Mouse (Mus musculus) neural tube, embryonic 14.5 days (tissue): ENCODE results near the gene Cmip. TPM values are rescaled to one million over a fixed set of nuclear protein-coding genes. Genes with fewer than 3 reads are reported as not detected.
A peak's percentile ranks its signal among the peaks of the same experiment; 100 is the strongest.
"Not testable (repeated sequence)": the region's sequence is repeated elsewhere in the genome, so short reads cannot be mapped to it uniquely, and the experiment has no call there.

Source experiments
- ATAC-seq: fragments of 200-750 bp; cut with Nextera tagmentation; 2 replicates; pipeline ENCODE4 v1.8.0; 2017; ENCODE audit warnings: low read depth, mild to moderate bottlenecking, moderate TSS enrichment, moderate library complexity
- H3K27ac ChIP-seq: fragments of 300-500 bp; sonication (generic); 2 replicates; pipeline ENCODE4 v1.5.1; 2014; ENCODE audit warnings: low read depth, mild to moderate bottlenecking, control low read depth, low read length, moderate library complexity, mixed read lengths
- H3K27me3 ChIP-seq: fragments of 300-500 bp; sonication (generic); 2 replicates; pipeline ENCODE4 v1.6.1; 2014; ENCODE audit warnings: low read length; ENCODE audit not compliant: control insufficient read depth, insufficient read depth
- H3K36me3 ChIP-seq: fragments of 300-500 bp; sonication (generic); 2 replicates; pipeline ENCODE4 v1.6.1; 2014; ENCODE audit warnings: low read length, mixed read lengths; ENCODE audit not compliant: control insufficient read depth, insufficient read depth
- H3K4me1 ChIP-seq: fragments of 300-500 bp; sonication (generic); 2 replicates; pipeline ENCODE4 v1.6.1; 2014; ENCODE audit warnings: low read length; ENCODE audit not compliant: control insufficient read depth, insufficient read depth
- H3K4me2 ChIP-seq: fragments of 300-500 bp; sonication (generic); 2 replicates; pipeline ENCODE4 v1.6.1; 2014; ENCODE audit warnings: mild to moderate bottlenecking, low read depth, low read length, control low read depth
- H3K4me3 ChIP-seq: fragments of 300-500 bp; sonication (generic); 2 replicates; pipeline ENCODE4 v1.5.1; 2014; ENCODE audit warnings: low read depth, low read length, control low read depth, mixed read lengths
- H3K9ac ChIP-seq: fragments of 300-500 bp; sonication (generic); replicated peaks from 2 replicates; pipeline ENCODE4 v1.6.1; 2014; ENCODE audit warnings: low read depth, mild to moderate bottlenecking, control low read depth, low read length, mixed read lengths
- H3K9me3 ChIP-seq: fragments of 300-500 bp; sonication (generic); 2 replicates; pipeline ENCODE4 v1.6.1; 2016; ENCODE audit warnings: low read length; ENCODE audit not compliant: control insufficient read depth
- WGBS: fragments of 180-500 bp; shearing (Covaris S2); extraction: QIAGEN DNeasy Blood & Tissue Kit; methylation state at CpG from one replicate; pipeline ENCODE4 v1.1.7; 2014; 5-methylcytosine and 5-hydroxymethylcytosine counted together
- polyA plus RNA-seq: library from polyadenylated mRNA; unstranded; fragments of >200 nt; fragmentation: Nextera tagmentation; extraction: Ambion mirVana; gene quantifications from 2 replicates; pipeline ENCODE4 v1.2.1, GENCODE M21; 2014

The Cmip gene
- polyA plus RNA-seq, 1 experiment from 2014 or later, result 135 TPM

GRCm38 (mm10) chr8:117410901-117411300 lies 154.0 kb downstream of the Cmip start:
- no peak overlapping the region for H3K4me3 ChIP-seq
- H3K27me3 ChIP-seq, result no peaks in the 10 kb centered on the region
- no peaks in the 10 kb centered on the region; the same call in 1 of the 2 replicates for H3K4me1 ChIP-seq
- no peaks in the 10 kb centered on the region for H3K9me3 ChIP-seq
- 84% methylated on average over 10 of the region's 10 CpGs for WGBS
- no peak for ATAC-seq
- H3K4me2 ChIP-seq, result no peak overlapping the region
- H3K9ac ChIP-seq, result no peak overlapping the region
- no peak overlapping the region for H3K27ac ChIP-seq
- no peaks in the 10 kb centered on the region for H3K36me3 ChIP-seq

GRCm38 (mm10) chr8:117412232-117412631 lies 155.4 kb downstream of the Cmip start:
- 82% methylated on average over 10 of the region's 10 CpGs for WGBS
- no peak overlapping the region for H3K9ac ChIP-seq
- no peak overlapping the region for H3K4me3 ChIP-seq
- no peaks in the 10 kb centered on the region for H3K27me3 ChIP-seq
- no peaks in the 10 kb centered on the region for H3K9me3 ChIP-seq
- no peak overlapping the region for H3K27ac ChIP-seq
- no peaks in the 10 kb centered on the region; the same call in 1 of the 2 replicates for H3K4me1 ChIP-seq
- no peak overlapping the region for H3K4me2 ChIP-seq
- no peak for ATAC-seq
- H3K36me3 ChIP-seq, result 0 out of 2 replicates have a peak, but pooled peaks cover 3% of the 10 kb centered on the region

GRCm38 (mm10) chr8:117417830-117418229 lies 161.0 kb downstream of the Cmip start:
- Histone ChIP-seq H3K4me2 (no peak overlapping the region), H3K9me3 (no peaks in the 10 kb centered on the region), H3K27me3 (no peaks in the 10 kb centered on the region), H3K9ac (no peak overlapping the region), H3K4me1 (0 out of 2 replicates have a peak, but pooled peaks cover 1% of the 10 kb centered on the region), H3K36me3 (0 out of 2 replicates have a peak, but pooled peaks cover 4% of the 10 kb centered on the region), H3K4me3 (no peak overlapping the region), H3K27ac (no peak overlapping the region)
- no peak for ATAC-seq
- 94% methylated on average over 9 of the region's 9 CpGs for WGBS

GRCm38 (mm10) chr8:117420841-117421534 lies 164.1 kb downstream of the Cmip start:
- Histone ChIP-seq H3K9ac (no peak overlapping the region), H3K36me3 (0 out of 2 replicates have a peak, but pooled peaks cover 4% of the 10 kb centered on the region), H3K9me3 (no peaks in the 10 kb centered on the region), H3K27ac (no peak overlapping the region), H3K27me3 (no peaks in the 10 kb centered on the region), H3K4me2 (no peak overlapping the region), H3K4me3 (no peak overlapping the region), H3K4me1 (0 out of 2 replicates have a peak, but pooled peaks cover 5% of the 10 kb centered on the region)
- ATAC-seq, result no peak
- WGBS, result 83% methylated on average over 17 of the region's 17 CpGs

- H3K27ac ChIP-seq, result no peak overlapping the region
- no peaks in the 10 kb centered on the region for H3K9me3 ChIP-seq
- H3K36me3 ChIP-seq, result 0 out of 2 replicates have a peak, but pooled peaks cover 4% of the 10 kb centered on the region
- no peak overlapping the region for H3K4me2 ChIP-seq
- H3K27me3 ChIP-seq, result no peaks in the 10 kb centered on the region
- no peak overlapping the region for H3K4me3 ChIP-seq
- H3K9ac ChIP-seq, result no peak overlapping the region
- H3K4me1 ChIP-seq, result 0 out of 2 replicates have a peak, but pooled peaks cover 5% of the 10 kb centered on the region
- WGBS, result 85% methylated on average over 5 of the region's 5 CpGs
- ATAC-seq, result no peak
Measured at GRCm38 (mm10) chr8:117421838-117422237, 165.0 kb downstream of the Cmip start.

- Histone ChIP-seq H3K4me2 (no peak overlapping the region), H3K9me3 (no peaks in the 10 kb centered on the region), H3K4me3 (no peak overlapping the region), H3K36me3 (0 out of 2 replicates have a peak, but pooled peaks cover under 1% of the 10 kb centered on the region), H3K27ac (0 out of 2 replicates have a peak overlapping the region, but pooled peaks have one; percentile 7), H3K4me1 (0 out of 2 replicates have a peak, but pooled peaks cover 5% of the 10 kb centered on the region), H3K9ac (no peak overlapping the region), H3K27me3 (no peaks in the 10 kb centered on the region)
- 78% methylated on average over 6 of the region's 6 CpGs for WGBS
- ATAC-seq, result no peak
Measured at GRCm38 (mm10) chr8:117422343-117422742, 165.5 kb downstream of the Cmip start.

- peak overlapping the region; percentile 44 for H3K27ac ChIP-seq
- no peak overlapping the region for H3K4me2 ChIP-seq
- no peak overlapping the region for H3K4me3 ChIP-seq
- WGBS, result 70% methylated on average over 4 of the region's 4 CpGs
- H3K9me3 ChIP-seq, result no peaks in the 10 kb centered on the region
- H3K9ac ChIP-seq, result no peak overlapping the region
- peaks cover 4% of the 10 kb centered on the region; the same call in 1 of the 2 replicates for H3K36me3 ChIP-seq
- no peaks in the 10 kb centered on the region for H3K27me3 ChIP-seq
- ATAC-seq, result peak; percentile 32; the same call in 1 of the 2 replicates
- 0 out of 2 replicates have a peak, but pooled peaks cover 5% of the 10 kb centered on the region for H3K4me1 ChIP-seq
Measured at GRCm38 (mm10) chr8:117423029-117423428, 166.2 kb downstream of the Cmip start.

GRCm38 (mm10) chr8:117427816-117428215 lies 171.0 kb downstream of the Cmip start:
- H3K4me3 ChIP-seq, H3K9ac ChIP-seq, H3K27ac ChIP-seq, H3K4me1 ChIP-seq, H3K9me3 ChIP-seq, H3K4me2 ChIP-seq, ATAC-seq, H3K27me3 ChIP-seq: not testable (repeated sequence)
- peaks cover 28% of the 10 kb centered on the region for H3K36me3 ChIP-seq
- WGBS, result 86% methylated on average over 8 of the region's 8 CpGs

- no peaks in the 10 kb centered on the region for H3K4me1 ChIP-seq
- no peak for ATAC-seq
- H3K27me3 ChIP-seq, result no peaks in the 10 kb centered on the region
- peak overlapping the region; percentile 39; the same call in 1 of the 2 replicates for H3K27ac ChIP-seq
- H3K4me2 ChIP-seq, result no peak overlapping the region
- no peak overlapping the region for H3K9ac ChIP-seq
- peaks cover 28% of the 10 kb centered on the region for H3K36me3 ChIP-seq
- 57% methylated on average over 21 of the region's 21 CpGs for WGBS
- H3K9me3 ChIP-seq, result no peaks in the 10 kb centered on the region
- H3K4me3 ChIP-seq, result no peak overlapping the region
Measured at GRCm38 (mm10) chr8:117428524-117429162, 171.8 kb downstream of the Cmip start.
